Mouse (Mus musculus): ENCODE results near the gene Col7a1. TPM values are rescaled to one million over a fixed set of nuclear protein-coding genes. Genes with fewer than 3 reads are reported as not detected.

The Col7a1 gene
- polyA plus RNA-seq, 2 experiments, result 0.29 to 0.45 TPM

DNA sequence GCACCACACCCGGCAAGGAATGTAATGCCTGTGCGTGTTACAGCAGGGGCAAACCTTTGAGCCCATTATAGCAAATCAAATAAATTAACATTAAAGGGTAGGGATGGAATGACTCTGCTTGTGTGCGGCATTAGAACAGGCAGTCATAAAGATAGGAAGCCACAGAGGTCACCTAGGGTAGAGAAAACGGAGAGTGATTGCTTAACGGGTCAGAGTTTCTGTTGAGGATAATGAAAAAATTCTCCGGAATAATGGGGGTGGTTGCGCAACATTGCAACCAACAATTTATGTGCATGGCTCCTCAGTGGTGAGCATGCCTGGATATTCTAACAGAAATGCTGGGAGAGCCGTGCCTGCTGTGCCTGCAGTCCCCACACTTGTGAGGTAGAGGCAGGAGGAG, 27.5 kb upstream of the Col7a1 start:
- Histone ChIP-seq H3K4me3 (ENCODE audit: insufficient read depth in 1 of 2, low read depth in 2 of 2, low read length in 2 of 2) (no peak overlapping the region), H3K27me3 (ENCODE audit: control insufficient read depth, insufficient read depth, low read length) (no peaks in the 10 kb centered on the region), H3K9me3 (ENCODE audit: control insufficient read depth, low read length) (no peaks in the 10 kb centered on the region), H3K4me2 (ENCODE audit: low read depth) (no peak overlapping the region), H3K27ac (no peak overlapping the region), H3K4me1 (replicated peaks; ENCODE audit: control insufficient read depth in 2 of 2, insufficient read depth in 2 of 2, low read length in 1 of 2) (no peaks in the 10 kb centered on the region; a peak in 1 of 4 replicates), H3K36me3 (replicated peaks; ENCODE audit: control insufficient read depth, insufficient read depth, low read depth) (no peaks in the 10 kb centered on the region), H3K9ac (replicated peaks) (no peak overlapping the region)
- WGBS (ENCODE audit: insufficient replicate concordance), result 60% methylated on average over 8 of the region's 8 CpGs
- ATAC-seq (ENCODE audit: insufficient read depth) (no peak), DNase-seq (ENCODE audit: low read depth in 3 of 3, low spot score in 3 of 3) (no peak)
- TF ChIP-seq CTCF (IDR thresholded peaks at IDR 0.05; ENCODE audit: low read depth) (no peak), EP300 (IDR thresholded peaks at IDR 0.05; ENCODE audit: low read depth) (no peak)

DNA sequence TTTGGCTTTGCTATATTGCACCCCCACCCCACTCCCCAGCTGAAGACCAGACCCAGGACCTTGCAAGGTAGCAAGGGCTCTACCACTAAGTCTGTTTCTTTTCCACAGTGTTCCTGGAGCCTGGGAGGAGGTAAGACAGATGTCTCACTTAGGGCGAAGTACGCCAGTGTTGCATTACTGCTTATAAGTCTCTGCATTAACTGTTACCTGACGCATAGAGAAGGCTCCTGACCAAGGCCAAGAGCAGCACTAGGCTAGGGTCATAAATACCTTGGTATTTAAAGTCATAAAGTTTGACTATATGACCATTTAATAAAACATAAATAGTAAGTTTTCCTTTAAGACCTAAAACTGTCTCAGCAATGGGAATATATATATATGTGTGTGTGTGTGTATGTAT, 25.0 kb upstream of the Col7a1 start:
- DNase-seq (ENCODE audit: low read depth in 3 of 3, low spot score in 3 of 3) (no peak), ATAC-seq (ENCODE audit: insufficient read depth) (no peak)
- H3K27me3 ChIP-seq (ENCODE audit: control insufficient read depth, insufficient read depth, low read length), result no peaks in the 10 kb centered on the region
- H3K36me3 ChIP-seq (replicated peaks; ENCODE audit: control insufficient read depth, insufficient read depth, low read depth), result no peaks in the 10 kb centered on the region
- WGBS (ENCODE audit: insufficient replicate concordance), result 75% methylated on average over 3 of the region's 3 CpGs
- no peaks in the 10 kb centered on the region; a peak in 1 of 4 replicates for H3K4me1 ChIP-seq (replicated peaks; ENCODE audit: control insufficient read depth in 2 of 2, insufficient read depth in 2 of 2, low read length in 1 of 2)
- H3K4me2 ChIP-seq (ENCODE audit: low read depth), result no peak overlapping the region
- H3K4me3 ChIP-seq (ENCODE audit: insufficient read depth in 1 of 2, low read depth in 2 of 2, low read length in 2 of 2), result no peak overlapping the region
- no peak overlapping the region for H3K27ac ChIP-seq
- H3K9me3 ChIP-seq (ENCODE audit: control insufficient read depth, low read length), result no peaks in the 10 kb centered on the region
- TF ChIP-seq CTCF (IDR thresholded peaks at IDR 0.05; ENCODE audit: low read depth) (no peak), EP300 (IDR thresholded peaks at IDR 0.05; ENCODE audit: low read depth) (no peak)
- H3K9ac ChIP-seq (replicated peaks), result no peak overlapping the region

DNA sequence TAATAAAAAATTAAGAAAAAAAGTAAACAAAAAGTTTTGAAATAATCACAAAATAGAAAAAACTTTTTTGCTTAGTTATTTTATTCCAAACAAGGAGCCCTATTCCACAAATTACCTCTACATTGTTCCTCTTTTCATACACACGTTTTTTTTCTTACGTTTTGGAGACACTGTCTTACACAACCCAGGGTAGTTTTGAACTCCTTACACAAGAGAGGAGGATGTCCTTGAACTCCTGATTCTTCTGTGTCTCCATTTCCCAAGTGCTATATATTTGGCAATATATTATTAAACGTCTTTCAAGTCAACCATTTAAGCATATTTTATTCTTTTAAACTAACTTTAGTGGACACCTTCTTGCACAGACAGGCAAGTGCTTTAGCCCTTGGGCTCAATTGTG, 17.4 kb upstream of the Col7a1 start:
- ATAC-seq (ENCODE audit: insufficient read depth), result no peak
- TF ChIP-seq EP300 (IDR thresholded peaks at IDR 0.05; ENCODE audit: low read depth) (no peak), CTCF (IDR thresholded peaks at IDR 0.05; ENCODE audit: low read depth) (no peak)
- Histone ChIP-seq H3K9me3 (ENCODE audit: control insufficient read depth, low read length) (no peaks in the 10 kb centered on the region), H3K4me3 (ENCODE audit: insufficient read depth in 1 of 2, low read depth in 2 of 2, low read length in 2 of 2) (peak overlapping the region; percentile 39 to 90), H3K27ac (no peak overlapping the region), H3K9ac (replicated peaks) (no peak overlapping the region), H3K4me1 (replicated peaks; ENCODE audit: control insufficient read depth in 2 of 2, insufficient read depth in 2 of 2, low read length in 1 of 2) (peaks cover 3 to 7% of the 10 kb centered on the region in 2 experiments), H3K36me3 (replicated peaks; ENCODE audit: control insufficient read depth, insufficient read depth, low read depth) (peaks cover 15% of the 10 kb centered on the region), H3K27me3 (ENCODE audit: control insufficient read depth, insufficient read depth, low read length) (no peaks in the 10 kb centered on the region), H3K4me2 (ENCODE audit: low read depth) (peak overlapping the region; percentile 81)
- WGBS (ENCODE audit: insufficient replicate concordance), result 18% methylated on average over 3 of the region's 3 CpGs
- DNase-seq (ENCODE audit: low read depth in 3 of 3, low spot score in 3 of 3), result no peak

DNA sequence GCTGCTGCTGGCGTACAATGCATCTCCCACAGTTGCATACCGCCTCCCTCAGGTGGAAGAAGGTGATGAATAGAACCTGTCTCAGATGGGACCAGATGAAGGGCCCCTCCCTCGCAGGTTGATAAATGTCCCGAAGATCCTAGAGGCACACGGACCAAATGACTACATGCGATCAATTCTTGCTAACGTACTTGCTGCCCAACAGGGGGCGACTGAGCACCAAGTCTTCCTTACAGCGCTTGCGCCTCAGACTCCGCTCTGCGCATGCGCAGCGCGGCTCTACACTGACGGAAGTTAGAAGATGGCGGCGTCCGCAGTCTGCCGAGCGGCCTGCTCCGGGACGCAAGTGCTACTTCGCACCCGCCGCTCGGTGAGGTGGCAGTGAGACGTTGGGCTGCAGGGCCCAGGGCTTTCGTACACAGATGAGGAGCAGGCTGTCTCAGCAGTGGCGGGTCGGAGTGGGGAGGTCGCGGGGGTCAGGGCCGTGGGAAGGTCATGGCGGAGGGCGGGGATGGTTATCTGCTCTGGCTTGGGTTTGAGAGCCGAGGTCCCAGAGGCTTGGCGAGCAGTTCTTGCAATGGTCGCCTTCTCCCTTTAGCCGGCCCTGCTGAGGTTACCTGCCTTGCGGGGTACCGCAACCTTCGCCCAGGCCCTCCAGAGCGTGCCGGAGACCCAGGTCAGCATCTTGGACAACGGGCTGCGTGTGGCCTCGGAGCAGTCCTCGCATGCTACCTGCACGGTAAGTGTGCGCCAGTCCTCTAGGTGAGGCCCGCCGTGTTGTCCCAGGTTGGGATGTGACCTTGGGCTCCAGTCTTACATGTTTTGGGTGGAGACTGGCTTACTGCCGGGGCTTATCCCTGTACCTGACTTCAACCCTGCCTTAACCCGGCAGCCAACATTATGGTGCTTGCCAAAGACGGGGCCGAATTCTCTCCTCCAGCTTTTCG, 16.7 kb upstream of the Col7a1 start, which contains the start of gene Uqcrc1:
TSS of gene Uqcrc1 (plus strand) at position 216 of the 947 bp plus-strand sequence.
- no peaks in the 10 kb centered on the region for H3K27me3 ChIP-seq (ENCODE audit: control insufficient read depth, insufficient read depth, low read length)
- no peak for TF ChIP-seq EP300 (IDR thresholded peaks at IDR 0.05; ENCODE audit: low read depth)
- TF ChIP-seq CTCF (IDR thresholded peaks at IDR 0.05; ENCODE audit: low read depth), result peak; percentile 99
- H3K36me3 ChIP-seq (replicated peaks; ENCODE audit: control insufficient read depth, insufficient read depth, low read depth), result peaks cover 20% of the 10 kb centered on the region
- ATAC-seq (ENCODE audit: insufficient read depth) (peak; percentile 88), DNase-seq (ENCODE audit: low read depth in 3 of 3, low spot score in 3 of 3) (peak; percentile 96 to 97 (median 96))
- peak within 1 kb of the TSS; percentile 81 for H3K4me2 ChIP-seq (ENCODE audit: low read depth)
- no peaks in the 10 kb centered on the region for H3K9me3 ChIP-seq (ENCODE audit: control insufficient read depth, low read length)
- peaks cover 3 to 7% of the 10 kb centered on the region in 2 experiments for H3K4me1 ChIP-seq (replicated peaks; ENCODE audit: control insufficient read depth in 2 of 2, insufficient read depth in 2 of 2, low read length in 1 of 2)
- H3K9ac ChIP-seq (replicated peaks), result peak within 1 kb of the TSS; percentile 84
- H3K27ac ChIP-seq, result no peak within 1 kb of the TSS; the same call in 1 of the 2 replicates
- WGBS (ENCODE audit: insufficient replicate concordance), result under 1% methylated on average over 58 of the region's 58 CpGs
- H3K4me3 ChIP-seq (ENCODE audit: insufficient read depth in 1 of 2, low read depth in 2 of 2, low read length in 2 of 2), result peak within 1 kb of the TSS; percentile 86 to 90

DNA sequence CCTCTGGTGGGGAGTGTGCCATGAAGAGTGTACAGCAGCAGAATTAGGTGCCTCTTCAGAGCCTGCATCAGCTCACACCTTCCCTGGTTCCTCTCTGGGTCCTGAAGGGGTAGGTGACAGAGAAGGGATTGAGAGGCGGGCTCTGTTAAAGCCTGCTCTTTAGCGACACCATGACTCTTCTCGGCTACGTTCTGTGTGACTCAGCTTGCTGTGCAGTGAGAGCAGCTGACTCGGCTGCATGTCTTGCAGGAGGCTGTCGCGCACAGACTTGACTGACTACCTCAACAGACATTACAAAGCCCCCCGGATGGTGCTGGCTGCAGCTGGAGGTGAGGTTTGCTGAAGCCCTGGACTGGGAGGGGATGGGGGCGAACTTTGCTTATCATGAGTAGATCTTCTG, 8.3 kb upstream of the Col7a1 start:
- Histone ChIP-seq H3K4me2 (ENCODE audit: low read depth) (no peak overlapping the region), H3K4me3 (ENCODE audit: insufficient read depth in 1 of 2, low read depth in 2 of 2, low read length in 2 of 2) (no peak overlapping the region), H3K4me1 (replicated peaks; ENCODE audit: control insufficient read depth in 2 of 2, insufficient read depth in 2 of 2, low read length in 1 of 2) (0 out of 4 replicates have a peak, but pooled peaks cover 0 to 2% of the 10 kb centered on the region in 2 experiments), H3K9me3 (ENCODE audit: control insufficient read depth, low read length) (no peaks in the 10 kb centered on the region), H3K36me3 (replicated peaks; ENCODE audit: control insufficient read depth, insufficient read depth, low read depth) (peaks cover 75% of the 10 kb centered on the region), H3K27ac (no peak overlapping the region), H3K9ac (replicated peaks) (no peak overlapping the region), H3K27me3 (ENCODE audit: control insufficient read depth, insufficient read depth, low read length) (no peaks in the 10 kb centered on the region)
- 73% methylated on average over 9 of the region's 9 CpGs for WGBS (ENCODE audit: insufficient replicate concordance)
- no peak for DNase-seq (ENCODE audit: low read depth in 3 of 3, low spot score in 3 of 3)
- TF ChIP-seq EP300 (IDR thresholded peaks at IDR 0.05; ENCODE audit: low read depth), result no peak
- TF ChIP-seq CTCF (IDR thresholded peaks at IDR 0.05; ENCODE audit: low read depth), result no peak
- no peak for ATAC-seq (ENCODE audit: insufficient read depth)
